Mouse (Mus musculus): ENCODE results near the gene Trp63. TPM values are rescaled to one million over a fixed set of nuclear protein-coding genes. Genes with fewer than 3 reads are reported as not detected.

The Trp63 gene
- total RNA-seq, 4 experiments from 2014 or later = 0.53 to 0.79 (median 0.62) TPM

DNA sequence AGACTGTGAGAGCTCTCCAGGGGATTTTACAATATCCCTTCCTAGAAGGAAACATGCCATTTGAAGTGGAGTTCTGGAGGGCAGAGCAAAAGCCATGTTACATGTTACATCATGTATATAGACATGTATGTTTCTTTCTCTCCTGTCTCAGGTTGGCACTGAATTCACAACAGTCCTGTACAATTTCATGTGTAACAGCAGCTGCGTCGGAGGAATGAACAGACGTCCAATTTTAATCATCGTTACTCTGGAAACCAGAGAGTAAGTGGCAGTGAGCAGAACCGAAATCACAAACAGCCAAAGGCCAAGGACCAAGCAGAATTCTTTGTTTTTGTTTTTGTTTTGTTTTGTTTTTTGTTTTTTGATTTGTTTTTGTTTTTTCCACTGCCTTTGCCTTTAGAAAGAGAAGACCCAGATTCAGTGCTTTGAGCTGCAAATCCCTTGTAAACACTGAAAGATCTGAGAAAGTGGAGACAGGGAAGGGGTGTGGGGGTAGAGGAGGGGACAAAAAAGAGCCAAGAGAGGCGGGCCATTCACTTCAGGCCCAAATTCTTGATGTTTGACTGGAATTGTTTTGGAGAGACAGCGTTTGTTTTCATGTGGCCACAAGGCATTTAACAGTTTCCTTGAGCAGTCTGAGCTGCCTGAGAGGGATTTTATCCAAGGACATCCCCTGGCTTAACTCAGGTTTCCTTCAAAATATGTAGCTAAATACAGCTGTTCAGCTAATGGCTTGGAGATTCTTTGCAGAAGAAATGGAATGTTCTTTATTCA lies 181.7 kb downstream of the Trp63 start:
- DNase-seq (ENCODE audit: low spot score in 2 of 2) = no peak

DNA sequence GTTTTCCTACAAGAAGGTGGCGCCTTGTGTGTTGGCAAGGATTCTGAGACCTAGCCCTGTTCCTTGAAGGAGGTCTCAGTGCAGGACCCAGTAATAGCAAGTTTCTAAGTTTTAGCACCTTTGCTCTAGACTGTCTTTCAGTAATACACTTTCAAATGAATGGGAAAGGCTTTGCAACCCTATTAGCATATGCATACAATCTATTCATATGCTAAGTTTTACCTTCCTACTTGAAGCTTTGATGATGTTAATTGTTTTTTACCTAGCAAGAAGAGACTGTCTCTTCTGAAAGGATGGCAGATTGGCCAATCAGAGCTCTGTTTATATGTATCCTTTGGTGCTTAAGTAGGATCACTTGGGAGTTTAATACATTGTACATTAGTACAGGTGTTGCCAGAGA lies 187.9 kb downstream of the Trp63 start:
- no peak for DNase-seq (ENCODE audit: low spot score in 2 of 2)

DNA sequence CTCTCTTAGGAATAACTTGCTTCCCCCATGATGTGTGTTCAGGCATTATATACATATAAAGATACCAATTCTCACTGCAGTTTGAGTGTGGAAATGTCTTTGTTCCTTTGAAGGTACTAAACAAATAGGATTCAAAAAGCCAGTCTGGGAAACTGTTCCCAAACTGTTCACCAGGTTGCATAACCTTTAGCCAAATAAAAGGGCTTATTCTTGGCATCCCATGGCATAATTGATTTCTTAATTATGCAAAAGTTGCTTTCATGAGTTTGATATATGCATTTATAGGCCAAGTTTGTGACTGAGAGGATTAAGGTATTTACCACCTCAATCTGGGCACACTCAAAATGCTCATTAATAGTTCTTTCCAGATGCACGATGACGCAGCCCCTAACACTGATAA lies 192.1 kb downstream of the Trp63 start:
- DNase-seq (ENCODE audit: low spot score in 2 of 2) = no peak

GRCm38 (mm10) chr16:25877416-25877965 lies 193.9 kb downstream of the Trp63 start:
- DNase-seq (ENCODE audit: low spot score in 2 of 2) = no peak

DNA sequence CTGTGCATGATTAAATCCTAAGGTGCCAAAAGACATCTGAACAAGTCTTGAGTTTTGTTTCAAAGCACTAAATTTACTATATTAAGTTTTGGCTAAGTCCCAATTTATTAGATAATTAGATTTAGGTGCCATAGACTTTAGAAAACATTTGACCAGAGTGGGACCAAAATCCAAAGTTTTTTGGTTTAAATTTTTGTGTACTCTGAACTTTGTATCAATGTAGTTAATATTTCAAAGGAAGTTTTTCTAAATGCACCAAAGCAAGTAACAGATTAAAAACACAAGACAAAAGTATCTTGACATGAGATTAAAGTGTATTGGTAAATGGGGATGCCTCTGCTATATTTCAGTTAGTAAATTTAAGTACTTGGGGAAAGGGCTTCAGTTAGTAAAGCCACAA lies 194.6 kb downstream of the Trp63 start:
- DNase-seq (ENCODE audit: low spot score in 2 of 2) = no peak

GRCm38 (mm10) chr16:25899071-25899470 lies 215.5 kb downstream of the Trp63 start:
- no peak for DNase-seq (ENCODE audit: low spot score in 2 of 2)

DNA sequence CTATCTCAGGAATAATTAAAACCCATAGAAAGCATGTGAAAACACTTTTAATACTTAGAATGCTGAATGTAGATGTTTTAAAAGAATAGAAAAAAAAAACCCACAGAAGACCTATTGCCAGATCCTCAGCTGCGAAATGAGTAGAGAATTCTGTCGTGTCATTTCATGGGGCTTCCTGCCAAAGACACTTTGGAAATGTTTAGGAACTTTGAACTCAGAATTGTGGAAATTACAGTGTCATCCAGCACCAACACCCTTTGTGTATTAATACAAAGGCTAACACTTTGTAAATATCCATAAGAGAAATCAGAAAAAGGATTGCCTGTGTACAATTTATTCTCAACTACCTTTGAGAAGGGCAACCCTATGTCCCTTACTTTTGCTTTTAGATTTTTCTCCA lies 216.1 kb downstream of the Trp63 start:
- no peak for DNase-seq (ENCODE audit: low spot score in 2 of 2)

DNA sequence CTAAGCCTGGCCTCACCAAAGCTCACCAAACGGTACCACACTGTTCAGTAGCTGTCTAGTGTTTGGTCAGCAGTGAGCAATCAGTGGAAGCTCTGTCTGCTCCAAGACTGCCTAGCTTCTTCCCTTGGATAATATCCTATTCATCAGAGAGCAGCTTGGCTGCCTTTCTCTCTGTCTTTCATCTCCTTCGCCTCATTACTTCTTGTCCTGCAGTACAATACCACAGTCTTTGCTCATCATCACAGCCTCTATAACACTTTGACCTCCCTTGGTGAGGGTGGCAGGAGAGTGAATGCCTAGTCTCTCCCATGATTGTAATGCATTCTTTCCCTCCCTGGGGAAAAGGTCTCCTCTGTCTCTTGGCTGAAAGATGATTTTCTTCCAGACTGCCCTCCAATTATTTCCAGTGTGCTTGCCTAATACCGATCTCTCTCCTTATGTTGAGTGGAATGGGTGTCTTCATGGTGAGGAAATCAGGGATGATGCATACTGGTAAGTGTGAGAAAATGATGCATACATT lies 216.9 kb downstream of the Trp63 start:
- DNase-seq (ENCODE audit: low spot score in 2 of 2) = no peak

DNA sequence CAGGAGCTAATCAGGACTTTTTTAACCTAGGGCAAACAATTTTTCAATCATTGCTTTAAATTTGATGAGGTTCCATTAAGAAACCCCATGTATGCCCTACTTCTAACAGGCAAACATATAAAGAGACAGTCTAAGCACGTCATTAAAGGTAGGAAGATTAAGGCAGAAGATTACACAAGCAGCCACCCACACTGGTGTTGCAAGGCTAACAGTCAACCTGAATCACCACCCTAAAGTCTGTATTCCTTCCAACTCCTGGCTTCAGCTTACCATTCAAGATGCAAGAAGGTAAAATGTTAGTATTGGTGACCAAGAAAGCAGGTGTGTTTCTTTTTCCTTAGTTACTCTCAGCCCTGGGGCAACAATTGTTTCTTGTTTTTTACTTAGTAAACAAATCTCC lies 228.6 kb downstream of the Trp63 start:
- no peak for DNase-seq (ENCODE audit: low spot score in 2 of 2)

DNA sequence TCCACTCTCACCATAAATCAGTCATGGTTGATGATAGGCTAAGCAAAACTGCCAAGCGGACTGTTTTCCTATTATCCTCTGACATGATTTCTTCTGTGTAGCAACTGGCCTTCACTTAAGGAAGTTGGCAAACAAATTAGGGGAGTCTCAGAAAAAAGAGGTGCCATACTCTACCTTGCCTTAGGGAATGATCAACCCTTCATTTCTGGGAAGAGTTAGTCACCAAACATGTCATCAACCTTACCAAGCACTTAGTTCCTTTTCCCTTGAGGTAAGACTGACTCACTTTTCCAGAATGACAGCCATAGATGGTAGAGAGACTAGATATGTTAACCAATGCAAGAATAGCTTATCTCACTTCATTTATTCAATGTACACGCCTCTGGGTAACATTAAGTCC lies 250.6 kb downstream of the Trp63 start:
- DNase-seq (ENCODE audit: low spot score in 2 of 2) = no peak

All from left cerebral cortex, adult 8-10 months (tissue).